30 mouse cellular contexts compared by ENCODE assay signal in genomic region chr1:191947796-191948195, GRCm38 (mm10). TPM values are rescaled to one million over a fixed set of nuclear protein-coding genes. Genes with fewer than 3 reads are reported as not detected.
A peak's percentile ranks its signal among the peaks of the same experiment; 100 is the strongest.
DNase-seq lines count a peak whose midpoint lies in the region; ATAC-seq and TF ChIP-seq lines count a peak whose summit lies in the region.
"Had no signal": no experiment of that assay in that cellular context is flagged by ENCODE, and none has a peak within 500 bp of the region (broad histone marks: within the 10 kb centered on the region; RNA-seq: fewer than 3 reads in every experiment).

No protein-coding gene starts in this region.

- intact Hi-C loops in heart, postnatal 10 days (cut with DNase I): no loop called here

- no peaks in the 10 kb centered on the region for H3K4me1 ChIP-seq in heart, postnatal 0 days (ENCODE audit: control insufficient read depth, insufficient read depth)
- H3K4me1 ChIP-seq in intestine, postnatal 0 days (replicated peaks; ENCODE audit: control insufficient read depth, insufficient read depth, low read length): no peaks in the 10 kb centered on the region
- H3K4me1 ChIP-seq: embryonic facial prominence, embryonic 12.5 days; embryonic facial prominence, embryonic 15.5 days; hindbrain, embryonic 10.5 days; hindbrain, embryonic 13.5 days had no signal

- no peaks in the 10 kb centered on the region for H3K36me3 ChIP-seq in heart, postnatal 0 days (replicated peaks; ENCODE audit: control insufficient read depth, insufficient read depth, low read length)
- no peaks in the 10 kb centered on the region for H3K36me3 ChIP-seq in intestine, postnatal 0 days (ENCODE audit: control insufficient read depth, insufficient read depth)
- H3K36me3 ChIP-seq: embryonic facial prominence, embryonic 12.5 days; embryonic facial prominence, embryonic 15.5 days; G1E; heart, embryonic 13.5 days; hindbrain, embryonic 10.5 days; hindbrain, embryonic 13.5 days; intestine, embryonic 15.5 days had no signal

- no peaks in the 10 kb centered on the region for H3K27me3 ChIP-seq in heart, postnatal 0 days (ENCODE audit: control insufficient read depth, insufficient read depth, low read length)
- H3K27me3 ChIP-seq in intestine, postnatal 0 days (replicated peaks; ENCODE audit: control insufficient read depth, insufficient read depth, low read length): no peaks in the 10 kb centered on the region
- H3K27me3 ChIP-seq: CH12.LX; embryonic facial prominence, embryonic 12.5 days; embryonic facial prominence, embryonic 15.5 days; hindbrain, embryonic 13.5 days; intestine, embryonic 15.5 days had no signal

- no peaks in the 10 kb centered on the region for H3K9me3 ChIP-seq in heart, postnatal 0 days (replicated peaks; ENCODE audit: control insufficient read depth, low read length)
- no peaks in the 10 kb centered on the region for H3K9me3 ChIP-seq in intestine, postnatal 0 days (ENCODE audit: control insufficient read depth)
- H3K9me3 ChIP-seq: embryonic facial prominence, embryonic 12.5 days; embryonic facial prominence, embryonic 15.5 days; G1E; heart, embryonic 13.5 days; hindbrain, embryonic 10.5 days; hindbrain, embryonic 13.5 days; intestine, embryonic 15.5 days had no signal

- H3K4me3 ChIP-seq in heart, postnatal 0 days (ENCODE audit: low read depth, low read length): no peak overlapping the region
- H3K4me3 ChIP-seq in intestine, postnatal 0 days (ENCODE audit: low read depth, low read length): no peak overlapping the region
- H3K4me3 ChIP-seq: embryonic facial prominence, embryonic 12.5 days; embryonic facial prominence, embryonic 15.5 days; gastrocnemius, adult 2 months; heart, embryonic 13.5 days; hindbrain, embryonic 10.5 days; hindbrain, embryonic 13.5 days; intestine, embryonic 15.5 days had no signal

- H3K27ac ChIP-seq in heart, postnatal 0 days (ENCODE audit: low read depth): 0 out of 2 replicates have a peak overlapping the region, but pooled peaks have one; percentile 68
- no peak overlapping the region for H3K27ac ChIP-seq in intestine, postnatal 0 days (ENCODE audit: low read depth, low read length)
- H3K27ac ChIP-seq: embryonic facial prominence, embryonic 12.5 days; embryonic facial prominence, embryonic 15.5 days; heart, embryonic 13.5 days; hindbrain, embryonic 10.5 days; hindbrain, embryonic 13.5 days; intestine, embryonic 15.5 days had no signal

- H3K9ac ChIP-seq in heart, postnatal 0 days (replicated peaks; ENCODE audit: low read depth, low read length): no peak overlapping the region
- H3K9ac ChIP-seq in intestine, postnatal 0 days (ENCODE audit: low read depth, low read length): no peak overlapping the region
- H3K9ac ChIP-seq: embryonic facial prominence, embryonic 12.5 days; embryonic facial prominence, embryonic 15.5 days; forebrain, postnatal 0 days; heart, embryonic 13.5 days; hindbrain, embryonic 13.5 days; intestine, embryonic 15.5 days had no signal

- no peak for TF ChIP-seq CTCF in heart, postnatal 0 days (IDR thresholded peaks at IDR 0.05; ENCODE audit: low read depth)
- no peak for TF ChIP-seq CTCF in intestine, postnatal 0 days (IDR thresholded peaks at IDR 0.05; ENCODE audit: low read depth)

- WGBS in heart, postnatal 0 days: 74% methylated on average over 8 of the region's 8 CpGs
- WGBS in intestine, postnatal 0 days: 82% methylated on average over 8 of the region's 8 CpGs

- no peak for TF ChIP-seq EP300 in heart, postnatal 0 days (IDR thresholded peaks at IDR 0.05; ENCODE audit: low read depth)

- ATAC-seq in heart, postnatal 0 days (ENCODE audit: insufficient read depth, low read depth): no peak
- ATAC-seq in intestine, postnatal 0 days: no peak
- ATAC-seq: forebrain, embryonic 14.5 days; forebrain, postnatal 0 days; hindbrain, embryonic 16.5 days; intestine, embryonic 15.5 days had no signal

- H3K4me2 ChIP-seq in heart, postnatal 0 days (ENCODE audit: low read depth, low read length): no peak overlapping the region
- no peak overlapping the region for H3K4me2 ChIP-seq in intestine, postnatal 0 days (replicated peaks; ENCODE audit: low read depth)
- H3K4me2 ChIP-seq: embryonic facial prominence, embryonic 12.5 days; embryonic facial prominence, embryonic 15.5 days; heart, embryonic 13.5 days; hindbrain, embryonic 13.5 days; intestine, embryonic 15.5 days had no signal

- DNase-seq in heart, postnatal 0 days (ENCODE audit: low spot score): no peak
- DNase-seq in heart, postnatal 10 days: no peak
- peak; percentile 22 for DNase-seq in retina, embryonic 14.5 days (ENCODE audit: low spot score)
- no peak for DNase-seq in retina, postnatal 1 day
- DNase-seq in R1 (ENCODE audit: low read depth, low spot score): peak; percentile 68
- no peak for DNase-seq in MN1 (ENCODE audit: low spot score)
- DNase-seq: adrenal gland, postnatal 14 days; B cell, adult 2 months; cerebellum, adult 11 months; cerebellum, adult 2 months; cerebellum, adult 9-11 months; cerebellum, postnatal 25 days; forebrain, postnatal 0 days; gastrocnemius, adult 2 months; gastrocnemius, postnatal 14 days; heart, adult 18-20 months; heart, postnatal 36 days had no signal

RNA-seq across cellular contexts. Expression of gene Rd3, which starts 29.4 kb away (rescaled TPM):
- total RNA-seq in heart, postnatal 0 days (2014; rRNA removed; ENCODE audit: low replicate concordance): 0.34 and 2.4 TPM in 2 replicates
- 5.9 and 8.0 TPM in 2 replicates for polyA plus RNA-seq in heart, postnatal 0 days (2015; fragmentation: Nextera tagmentation; extraction: Ambion mirVana)
- under 1 TPM; 0.67 to 0.84 TPM for total RNA-seq in heart, postnatal 10 days (2021)
- 0.08 and 0.10 TPM in 2 replicates for polyA plus RNA-seq in intestine, postnatal 0 days (2015; fragmentation: Nextera tagmentation; extraction: Ambion mirVana)
- total RNA-seq: adrenal gland, postnatal 14 days; common myeloid progenitor, adult 5-6 weeks; G1E; gastrocnemius, postnatal 4 days had no signal
- polyA plus RNA-seq: G1E had no signal

RNA-seq across cellular contexts. Expression of gene Slc30a1, which starts 41.2 kb away (rescaled TPM):
- 18.2 and 20.0 TPM in 2 replicates for total RNA-seq in heart, postnatal 0 days (2014; rRNA removed; ENCODE audit: low replicate concordance)
- polyA plus RNA-seq in heart, postnatal 0 days (2015; fragmentation: Nextera tagmentation; extraction: Ambion mirVana): 2.6 and 3.6 TPM in 2 replicates
- 10 to 100 TPM; 26.3 to 31.3 TPM for total RNA-seq in heart, postnatal 10 days (2021)
- polyA plus RNA-seq in intestine, postnatal 0 days (2015; fragmentation: Nextera tagmentation; extraction: Ambion mirVana): 11.6 and 12.8 TPM in 2 replicates

Comparison
In these comparisons a context has a peak if more than half of its experiments do, and no peak if none do; other contexts are left out.
1. DNase-seq: peak in retina, embryonic 14.5 days (single experiment) and R1 (single experiment); none in heart, postnatal 0 days (single experiment), heart, postnatal 10 days (0 of 2), retina, postnatal 1 day (single experiment) and MN1 (single experiment).